Mouse (Mus musculus) heart, embryonic 13.5 days (tissue): ENCODE data around the gene Ddit4. TPM values are rescaled to one million over a fixed set of nuclear protein-coding genes. Genes with fewer than 3 reads are reported as not detected.

Experiments used
- ATAC-seq: fragments of 200-750 bp; cut with Nextera tagmentation; 2 replicates; pipeline ENCODE4 v1.8.0; 2017; ENCODE audit warnings: moderate TSS enrichment; ENCODE audit not compliant: insufficient number of reproducible peaks, low FRiP score, low TSS enrichment; ENCODE audit errors: extremely low read depth
- H3K27ac ChIP-seq: fragments of 300-500 bp; sonication (generic); replicated peaks from 2 replicates; pipeline ENCODE4 v1.5.1; 2015; ENCODE audit warnings: moderate library complexity, mild to moderate bottlenecking, inconsistent platforms
- H3K27me3 ChIP-seq: fragments of 300-500 bp; sonication (generic); replicated peaks from 2 replicates; pipeline ENCODE4 v1.6.1; 2015; ENCODE audit warnings: mild to moderate bottlenecking, inconsistent platforms
- H3K36me3 ChIP-seq: fragments of 300-500 bp; sonication (generic); 2 replicates; pipeline ENCODE4 v1.6.1; 2015; ENCODE audit warnings: mild to moderate bottlenecking, inconsistent platforms
- H3K4me1 ChIP-seq: fragments of 300-500 bp; sonication (generic); 2 replicates; pipeline ENCODE4 v1.6.1; 2015; ENCODE audit warnings: inconsistent platforms
- H3K4me2 ChIP-seq: fragments of 300-500 bp; sonication (generic); 2 replicates; pipeline ENCODE4 v1.6.1; 2015; ENCODE audit warnings: inconsistent platforms, mild to moderate bottlenecking, moderate library complexity
- H3K4me3 ChIP-seq: fragments of 300-500 bp; sonication (generic); 2 replicates; pipeline ENCODE4 v1.5.1; 2015; ENCODE audit warnings: moderate library complexity, mild to moderate bottlenecking, inconsistent platforms
- H3K9ac ChIP-seq: fragments of 300-500 bp; sonication (generic); 2 replicates; pipeline ENCODE4 v1.6.1; 2015; ENCODE audit warnings: inconsistent platforms, mild to moderate bottlenecking, moderate library complexity
- H3K9me3 ChIP-seq: fragments of 300-500 bp; sonication (generic); 2 replicates; pipeline ENCODE4 v1.6.1; 2016; ENCODE audit warnings: inconsistent platforms
- WGBS: fragments of 180-500 bp; shearing (Covaris S2); methylation state at CpG from one replicate; pipeline ENCODE4 v1.1.7; 2015; ENCODE audit warnings: mixed read lengths; 5-methylcytosine and 5-hydroxymethylcytosine counted together
- polyA plus RNA-seq: library from polyadenylated mRNA; unstranded; fragments of >200 nt; fragmentation: Nextera tagmentation; extraction: Ambion mirVana; gene quantifications from 2 replicates; pipeline ENCODE4 v1.2.1, GENCODE M21; 2015

Gene Ddit4
- polyA plus RNA-seq, 1 experiment from 2014 or later = 19.7 TPM

DNA sequence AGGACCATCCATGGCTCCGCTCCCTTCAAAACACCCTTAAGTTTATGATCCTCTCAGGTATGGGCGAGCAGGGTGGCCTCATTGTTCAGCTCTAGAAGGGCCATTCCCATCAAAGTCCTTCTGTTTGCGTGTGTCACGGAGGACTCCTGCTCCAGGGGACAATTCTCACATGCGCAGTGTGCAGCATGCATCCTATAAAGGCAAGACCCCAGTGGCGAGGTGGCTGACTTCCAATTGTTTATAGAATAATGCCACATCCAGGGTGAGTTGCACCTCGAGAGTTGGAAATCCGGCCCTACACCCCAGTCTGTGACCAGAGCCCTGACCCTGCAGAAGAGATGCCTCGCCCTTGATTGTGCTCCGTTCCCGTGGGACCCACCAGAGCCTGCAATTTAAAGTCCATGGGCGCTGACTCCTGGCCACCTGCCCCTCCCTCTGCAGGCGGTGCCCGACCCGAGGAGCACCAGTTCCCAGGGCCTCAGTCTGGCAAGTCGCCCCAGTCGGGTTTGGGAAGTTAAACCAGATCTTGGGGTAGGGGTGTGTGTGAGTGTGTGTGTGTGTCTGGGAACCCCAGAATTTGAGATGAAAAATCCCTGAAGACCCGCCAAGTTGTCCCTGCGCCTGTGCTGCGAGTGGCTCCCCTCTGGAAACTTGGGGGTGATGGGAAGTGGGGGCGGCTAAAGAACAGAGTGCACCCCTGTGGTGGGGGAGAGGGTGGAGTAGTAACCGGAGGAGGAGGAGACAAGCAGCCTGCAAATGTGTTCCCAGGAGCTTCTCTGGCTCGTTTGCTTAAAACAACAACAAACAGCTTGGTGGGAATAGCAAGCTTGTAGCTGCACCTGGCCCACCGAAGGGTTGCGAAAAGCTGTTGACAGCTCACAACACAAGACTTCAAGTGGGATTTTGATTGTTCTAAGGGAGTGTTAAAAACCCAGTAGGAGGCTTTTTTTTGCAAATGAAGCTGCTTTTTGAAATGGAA lies 5.8 kb upstream of the Ddit4 start:
- H3K4me3 ChIP-seq = peak overlapping the region; percentile 3; the same call in 1 of the 2 replicates
- H3K9me3 ChIP-seq = no peaks in the 10 kb centered on the region
- H3K27ac ChIP-seq = no peak overlapping the region
- peak overlapping the region; percentile 64 for H3K9ac ChIP-seq
- H3K4me2 ChIP-seq = peak overlapping the region; percentile 41
- peaks cover 31% of the 10 kb centered on the region for H3K4me1 ChIP-seq
- H3K27me3 ChIP-seq = peaks cover 29% of the 10 kb centered on the region
- ATAC-seq = no peak
- 19% methylated on average over 25 of the region's 25 CpGs for WGBS
- no peaks in the 10 kb centered on the region for H3K36me3 ChIP-seq

GRCm38 (mm10) chr10:59956681-59957080 lies 5.0 kb upstream of the Ddit4 start:
- Histone ChIP-seq H3K9me3 (no peaks in the 10 kb centered on the region), H3K4me2 (no peak overlapping the region), H3K9ac (no peak overlapping the region), H3K27me3 (peaks cover 29% of the 10 kb centered on the region), H3K27ac (no peak overlapping the region), H3K36me3 (no peaks in the 10 kb centered on the region), H3K4me1 (peaks cover 33% of the 10 kb centered on the region), H3K4me3 (no peak overlapping the region)
- ATAC-seq = no peak
- WGBS = 60% methylated on average over 5 of the region's 5 CpGs

DNA sequence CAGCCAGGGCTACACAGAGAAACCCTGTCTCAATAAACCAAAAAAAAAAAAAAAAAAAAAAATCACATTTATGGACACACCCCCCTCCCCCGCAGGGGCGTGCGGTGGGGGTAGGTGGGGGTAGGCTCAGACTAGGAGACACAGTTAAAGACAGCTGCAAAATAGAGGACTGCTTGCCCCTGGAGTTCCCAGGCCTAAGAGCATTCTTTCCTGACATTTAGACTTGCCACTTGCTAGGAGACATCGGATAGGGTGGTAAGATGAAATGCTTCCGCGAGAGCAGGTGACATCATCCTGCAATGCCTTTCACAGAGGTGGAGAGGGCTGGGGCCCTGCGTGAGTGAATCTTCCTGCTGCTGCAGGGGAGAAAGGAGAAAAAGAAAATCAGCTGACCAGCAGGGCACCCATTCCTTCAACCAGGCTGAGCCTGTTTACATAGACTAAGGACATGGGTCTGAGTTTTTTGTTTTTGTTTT lies 2.0 kb upstream of the Ddit4 start:
- peaks cover 24% of the 10 kb centered on the region for H3K27me3 ChIP-seq
- H3K9ac ChIP-seq = no peak overlapping the region
- peaks cover 52% of the 10 kb centered on the region for H3K4me1 ChIP-seq
- no peak for ATAC-seq
- H3K9me3 ChIP-seq = no peaks in the 10 kb centered on the region
- H3K27ac ChIP-seq = no peak overlapping the region
- H3K4me3 ChIP-seq = no peak overlapping the region
- 14% methylated on average over 7 of the region's 7 CpGs for WGBS
- H3K36me3 ChIP-seq = 0 out of 2 replicates have a peak, but pooled peaks cover 4% of the 10 kb centered on the region
- no peak overlapping the region for H3K4me2 ChIP-seq

DNA sequence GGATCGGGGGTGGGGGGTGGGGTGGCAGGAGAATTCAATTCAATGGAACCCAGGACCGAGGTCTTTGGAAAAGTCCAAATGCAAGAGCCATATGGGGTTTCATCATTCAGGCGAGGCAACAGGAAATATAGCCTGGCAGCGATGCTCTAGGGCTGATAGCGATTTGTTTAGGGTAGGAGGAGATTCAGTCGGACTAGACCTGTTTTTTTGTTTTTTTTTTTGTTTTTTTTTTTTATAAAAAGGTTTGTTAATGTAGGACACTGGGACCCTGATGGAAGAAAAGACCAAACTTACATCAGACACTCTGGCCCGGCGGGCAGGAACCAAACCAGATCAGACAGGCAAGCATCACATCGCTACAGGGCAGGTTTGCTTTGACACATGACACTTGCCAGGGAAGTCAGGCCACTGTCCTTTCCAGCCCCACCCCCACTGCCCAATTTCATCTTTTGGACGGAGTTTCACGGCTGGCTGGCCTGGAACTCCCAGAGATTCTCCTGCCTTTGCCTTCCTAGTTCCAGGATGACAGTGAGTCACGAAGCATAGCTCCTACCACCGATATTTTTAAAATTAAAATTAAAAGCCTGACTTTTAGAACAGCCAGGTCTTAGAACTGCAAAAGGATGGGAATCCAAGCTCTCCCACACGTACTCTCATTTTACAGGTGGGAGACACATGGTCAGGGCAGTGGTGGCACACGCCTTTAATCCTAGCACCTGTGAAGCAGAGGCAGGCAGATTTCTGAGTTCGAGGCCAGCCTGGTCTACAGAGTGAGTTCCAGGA lies 1.3 kb upstream of the Ddit4 start:
- H3K36me3 ChIP-seq = 0 out of 2 replicates have a peak, but pooled peaks cover 4% of the 10 kb centered on the region
- H3K27me3 ChIP-seq = peaks cover 18% of the 10 kb centered on the region
- no peak for ATAC-seq
- peaks cover 52% of the 10 kb centered on the region for H3K4me1 ChIP-seq
- 25% methylated on average over 16 of the region's 16 CpGs for WGBS
- peak overlapping the region; percentile 95 for H3K27ac ChIP-seq
- H3K4me2 ChIP-seq = peak overlapping the region; percentile 93
- H3K4me3 ChIP-seq = peak overlapping the region; percentile 89
- no peaks in the 10 kb centered on the region for H3K9me3 ChIP-seq
- peak overlapping the region; percentile 90 for H3K9ac ChIP-seq

- peak; percentile 6; the same call in 1 of the 2 replicates for ATAC-seq
- peak overlapping the region; percentile 90 for H3K9ac ChIP-seq
- peaks cover 11% of the 10 kb centered on the region for H3K27me3 ChIP-seq
- WGBS = 0% methylated on average over 31 of the region's 31 CpGs
- H3K9me3 ChIP-seq = no peaks in the 10 kb centered on the region
- H3K36me3 ChIP-seq = 0 out of 2 replicates have a peak, but pooled peaks cover 4% of the 10 kb centered on the region
- H3K4me3 ChIP-seq = peak overlapping the region; percentile 89
- H3K27ac ChIP-seq = peak overlapping the region; percentile 95
- peaks cover 51% of the 10 kb centered on the region for H3K4me1 ChIP-seq
- H3K4me2 ChIP-seq = peak overlapping the region; percentile 93
Measured at GRCm38 (mm10) chr10:59952152-59952780, 632 bp upstream of the Ddit4 start.

DNA sequence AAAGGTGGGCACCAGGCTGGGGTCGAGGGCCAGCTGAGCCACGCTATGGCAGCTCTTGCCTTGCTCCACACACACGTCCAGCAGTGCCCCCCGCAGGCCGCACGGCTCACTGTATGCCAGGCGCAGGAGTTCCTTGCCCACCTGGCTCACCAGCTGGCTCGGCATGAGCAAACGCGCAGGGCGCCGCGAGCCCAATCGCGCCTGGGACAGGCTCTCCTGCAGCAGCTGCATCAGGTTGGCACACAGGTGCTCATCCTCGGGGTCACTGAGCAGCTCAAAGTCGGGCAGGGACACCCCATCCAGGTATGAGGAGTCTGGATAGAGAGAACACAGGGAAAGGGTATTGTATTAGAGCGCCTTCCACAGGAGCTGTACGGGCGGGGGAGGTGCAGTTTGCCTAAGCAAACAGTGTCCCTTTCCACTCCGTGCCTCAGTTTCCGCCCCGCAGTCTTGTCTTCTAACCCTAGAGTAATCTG lies 880 bp downstream of the Ddit4 start:
- H3K9ac ChIP-seq = peak overlapping the region; percentile 87
- H3K4me2 ChIP-seq = peak overlapping the region; percentile 93
- H3K4me1 ChIP-seq = peaks cover 49% of the 10 kb centered on the region
- H3K36me3 ChIP-seq = 0 out of 2 replicates have a peak, but pooled peaks cover 4% of the 10 kb centered on the region
- no peaks in the 10 kb centered on the region; the same call in 1 of the 2 replicates for H3K27me3 ChIP-seq
- no peak for ATAC-seq
- H3K4me3 ChIP-seq = peak overlapping the region; percentile 89
- H3K27ac ChIP-seq = peak overlapping the region; percentile 92
- WGBS = under 1% methylated on average over 23 of the region's 23 CpGs
- no peaks in the 10 kb centered on the region for H3K9me3 ChIP-seq

- Histone ChIP-seq H3K9ac (peak overlapping the region; percentile 87), H3K36me3 (0 out of 2 replicates have a peak, but pooled peaks cover 4% of the 10 kb centered on the region), H3K4me2 (peak overlapping the region; percentile 93), H3K9me3 (no peaks in the 10 kb centered on the region), H3K4me3 (peak overlapping the region; percentile 89), H3K27me3 (no peaks in the 10 kb centered on the region), H3K27ac (peak overlapping the region; percentile 92), H3K4me1 (peaks cover 49% of the 10 kb centered on the region)
- ATAC-seq = no peak
- 41% methylated on average over 15 of the region's 15 CpGs for WGBS
Measured at GRCm38 (mm10) chr10:59949783-59950605, 1.6 kb downstream of the Ddit4 start.

GRCm38 (mm10) chr10:59949255-59949648 lies 2.4 kb downstream of the Ddit4 start:
- Histone ChIP-seq H3K27ac (peak overlapping the region; percentile 66), H3K27me3 (no peaks in the 10 kb centered on the region), H3K4me1 (peaks cover 49% of the 10 kb centered on the region), H3K36me3 (0 out of 2 replicates have a peak, but pooled peaks cover 4% of the 10 kb centered on the region), H3K9ac (peak overlapping the region; percentile 87; the same call in 1 of the 2 replicates), H3K4me3 (peak overlapping the region; percentile 89), H3K4me2 (peak overlapping the region; percentile 93), H3K9me3 (no peaks in the 10 kb centered on the region)
- ATAC-seq = no peak
- 60% methylated on average over 1 of the region's 1 CpGs for WGBS

- 37% methylated on average over 6 of the region's 6 CpGs for WGBS
- Histone ChIP-seq H3K9me3 (no peaks in the 10 kb centered on the region), H3K27me3 (no peaks in the 10 kb centered on the region), H3K36me3 (0 out of 2 replicates have a peak, but pooled peaks cover 4% of the 10 kb centered on the region), H3K9ac (peak overlapping the region; percentile 87; the same call in 1 of the 2 replicates), H3K4me3 (no peak overlapping the region; the same call in 1 of the 2 replicates), H3K4me2 (peak overlapping the region; percentile 93), H3K27ac (peak overlapping the region; percentile 66), H3K4me1 (peaks cover 47% of the 10 kb centered on the region)
- ATAC-seq = no peak
Measured at GRCm38 (mm10) chr10:59948363-59949254, 3.0 kb downstream of the Ddit4 start.
